Mouse (Mus musculus): ENCODE results near the gene Htr5b. TPM values are rescaled to one million over a fixed set of nuclear protein-coding genes. Genes with fewer than 3 reads are reported as not detected.

Htr5b gene
- not detected in 2 replicates for polyA plus RNA-seq (2012)

DNA sequence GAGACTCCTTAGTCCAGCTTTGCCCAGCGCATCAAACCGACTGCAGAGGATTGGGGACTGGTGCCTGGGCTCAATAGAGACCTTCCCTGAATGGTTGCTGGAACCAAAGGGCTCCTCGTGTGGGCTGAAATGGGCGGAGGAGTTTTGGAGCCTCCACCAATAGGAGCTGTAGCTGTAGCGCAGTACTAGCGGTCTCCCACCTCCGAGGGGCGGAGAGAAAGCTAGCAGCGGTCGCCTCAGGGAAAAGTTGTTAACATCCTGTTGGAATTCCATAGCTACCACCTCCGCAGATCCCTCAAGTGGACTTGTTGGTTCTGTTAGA lies at the start of gene Htr5b:
TSS of gene Htr5b (minus strand) at position 67 of the 322 bp plus-strand sequence.

DNA sequence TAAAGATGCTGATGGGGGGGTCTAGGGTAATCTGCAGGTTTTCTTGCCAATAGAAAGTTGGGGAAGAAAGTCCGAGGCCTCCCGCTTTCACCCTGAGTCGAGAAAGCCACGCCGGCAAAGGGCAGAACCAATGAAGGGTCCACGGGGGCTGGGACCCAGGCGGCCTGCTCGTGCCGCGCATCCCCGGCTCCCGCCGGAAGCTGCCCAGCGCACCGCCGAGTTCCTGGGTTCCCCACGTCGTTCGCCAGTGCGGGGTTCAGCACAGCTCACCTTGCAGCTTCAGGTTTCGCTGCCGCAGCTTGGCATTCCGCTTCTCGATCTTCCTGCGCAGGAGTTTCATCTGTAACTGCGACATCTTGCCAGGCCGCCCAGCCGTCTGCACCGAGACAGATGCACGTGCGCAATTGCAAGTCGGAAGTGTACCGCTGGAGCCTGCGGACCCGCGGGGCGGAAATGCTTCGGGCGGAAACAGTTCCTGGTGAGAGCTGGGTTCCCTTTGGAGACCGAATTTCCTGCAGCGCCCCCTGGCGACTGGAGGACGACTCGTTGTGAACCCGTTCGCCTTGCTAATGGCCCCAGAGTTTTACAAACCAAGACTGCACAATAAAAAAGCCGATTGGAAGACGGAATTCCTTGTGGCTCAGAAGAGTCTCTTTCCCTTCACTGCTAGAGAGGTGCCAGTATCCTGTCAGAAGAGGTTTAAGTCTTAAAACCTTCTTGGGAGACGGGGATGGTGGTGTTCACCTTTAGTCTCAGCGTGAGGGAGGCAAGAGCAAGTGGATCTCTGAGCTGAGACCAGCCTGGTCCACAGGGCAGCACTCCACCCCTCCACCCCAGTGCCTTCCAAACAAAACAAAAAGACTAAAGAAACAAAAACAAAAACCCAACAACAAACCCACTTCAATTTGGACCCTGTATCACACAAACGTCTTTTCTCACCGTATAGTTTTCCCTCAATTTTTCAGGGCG lies 39.5 kb upstream of the Htr5b start, which contains the start of gene Ddx18:
TSS of gene Ddx18 (minus strand) at position 469 of the 969 bp plus-strand sequence.

Other genes with a start within 250 kb of the Htr5b start
- gene Insig2, start 195.9 kb downstream of the Htr5b start, polyA plus RNA-seq (2012): 2.9 and 4.1 TPM in 2 replicates
- 4.9 and 5.4 TPM in 2 replicates for gene Ccdc93, start 97.4 kb downstream of the Htr5b start, polyA plus RNA-seq (2012)
- 16.3 and 24.0 TPM in 2 replicates for gene Ddx18, start 39.5 kb upstream of the Htr5b start, polyA plus RNA-seq (2012)